Mouse (Mus musculus) ovary, postnatal 14 days (tissue): ENCODE data around the gene Neurog1.

Source experiments
- DNase-seq: peaks from one replicate; pipeline ENCODE4 v3.0.0; 2022; ENCODE audit warnings: low spot score

Gene Neurog1

GRCm38 (mm10) chr13:56258196-56259020 lies 6.4 kb upstream of the Neurog1 start:
- no peak for DNase-seq

GRCm38 (mm10) chr13:56257469-56258153 lies 5.6 kb upstream of the Neurog1 start:
- no peak for DNase-seq

DNA sequence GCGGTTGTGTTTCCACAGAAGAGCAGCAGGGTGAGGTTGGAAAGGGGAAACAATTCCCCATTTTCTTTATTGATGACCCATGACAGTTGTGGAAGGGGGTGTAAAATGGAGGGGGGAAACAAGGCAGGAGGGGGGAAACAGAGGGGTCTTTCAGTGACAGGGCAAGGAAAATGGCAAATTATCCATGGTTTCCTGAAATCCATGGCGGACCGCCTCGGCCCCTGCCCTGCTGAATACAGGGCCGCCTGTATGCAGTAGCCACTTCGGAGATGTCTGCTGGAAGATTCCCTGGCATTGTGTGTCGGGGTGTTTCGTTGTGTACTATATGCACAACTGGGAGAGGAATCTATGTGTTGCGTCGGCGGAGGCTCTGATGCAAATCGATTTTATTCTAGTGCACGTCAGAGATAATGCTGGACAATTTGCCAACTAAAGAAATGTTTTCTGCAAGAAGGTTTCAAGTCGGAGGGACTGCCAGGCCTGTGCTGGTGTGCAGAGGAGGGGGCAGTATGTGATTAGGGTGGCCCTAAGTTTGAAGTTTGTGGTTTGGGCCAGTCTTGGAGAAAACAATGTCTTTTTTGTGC lies 4.8 kb upstream of the Neurog1 start:
- DNase-seq, result no peak

- no peak for DNase-seq
These were observed 1.4 kb upstream of the Neurog1 start for GRCm38 (mm10) chr13:56253379-56253778.

GRCm38 (mm10) chr13:56252783-56253182 lies 820 bp upstream of the Neurog1 start:
- no peak for DNase-seq

- DNase-seq, result no peak
These were observed 613 bp downstream of the Neurog1 start for GRCm38 (mm10) chr13:56251176-56251923.

DNA sequence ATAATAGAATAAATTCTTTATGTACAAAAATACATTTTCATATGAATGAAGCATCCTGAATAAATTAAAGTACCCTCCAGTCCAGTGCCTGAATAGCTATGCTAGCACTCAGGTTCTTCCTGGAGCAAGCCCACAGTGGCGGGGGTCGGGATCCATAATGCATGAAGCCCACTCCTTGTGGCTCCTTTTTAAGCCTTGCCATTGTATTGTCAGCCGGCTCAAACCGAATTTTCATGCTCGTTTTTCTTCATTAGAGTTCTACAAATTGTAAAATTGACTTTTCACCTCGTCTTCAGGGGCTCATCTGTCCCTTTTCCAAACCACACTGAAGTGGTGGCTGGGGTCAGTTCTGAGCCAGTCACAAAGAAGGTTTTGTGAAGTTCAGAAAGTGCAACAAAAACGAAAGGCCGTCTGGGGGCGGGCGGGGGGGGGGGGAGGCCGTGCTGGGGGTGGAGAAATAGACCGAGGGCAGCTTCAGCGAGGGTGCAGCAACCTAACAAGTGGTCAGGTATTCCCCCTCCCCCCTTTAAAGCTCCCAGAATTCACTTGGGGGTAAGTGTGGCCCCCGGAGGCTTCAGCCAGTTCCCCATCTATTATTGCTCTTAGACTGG lies 1.3 kb downstream of the Neurog1 start:
- DNase-seq, result no peak

DNA sequence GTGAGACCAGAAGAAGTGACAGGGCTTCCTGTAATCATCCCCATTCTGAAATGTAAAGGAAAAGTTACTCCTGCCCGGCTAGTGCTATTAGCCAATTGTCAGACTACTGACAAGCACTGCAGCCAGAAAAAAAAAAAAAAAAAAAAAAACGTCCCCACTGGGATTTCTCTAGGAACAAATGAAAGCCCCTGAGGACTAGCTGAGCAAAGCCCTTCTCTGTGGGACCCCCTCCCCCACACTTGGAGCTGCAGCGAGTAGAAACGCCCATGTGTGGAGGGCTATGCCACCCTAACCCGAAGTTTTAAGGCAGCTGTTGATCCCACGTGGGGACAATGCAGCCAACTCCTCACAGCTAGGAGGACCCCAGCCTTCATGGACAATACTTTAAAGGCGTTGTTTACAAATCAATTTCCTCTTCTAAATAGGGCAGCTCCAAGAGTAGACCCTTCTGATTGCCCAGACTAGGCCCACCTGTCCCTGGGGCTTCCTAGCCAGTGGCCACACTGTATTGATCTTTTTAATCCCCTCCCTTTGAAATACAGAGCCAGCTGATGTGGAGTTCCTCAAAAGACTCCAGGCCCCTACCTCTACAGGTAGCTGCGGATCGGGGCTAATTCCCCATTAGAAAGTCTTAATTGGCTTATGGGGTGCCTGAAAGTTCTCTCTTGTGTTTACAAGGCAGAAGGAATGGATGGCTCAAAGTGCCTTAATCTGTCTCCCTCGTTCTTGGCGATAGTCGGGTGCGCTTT lies 2.2 kb downstream of the Neurog1 start:
- no peak for DNase-seq

GRCm38 (mm10) chr13:56243104-56243503 lies 8.9 kb downstream of the Neurog1 start:
- DNase-seq, result no peak

- DNase-seq, result no peak
These were observed 11.8 kb downstream of the Neurog1 start for GRCm38 (mm10) chr13:56240012-56240770.

GRCm38 (mm10) chr13:56237905-56238304 lies 14.1 kb downstream of the Neurog1 start:
- DNase-seq, result no peak

- DNase-seq, result no peak
These were observed 15.8 kb downstream of the Neurog1 start for GRCm38 (mm10) chr13:56236194-56236593.

- DNase-seq, result no peak
These were observed 23.2 kb downstream of the Neurog1 start for GRCm38 (mm10) chr13:56228790-56229189.

- no peak for DNase-seq
These were observed 25.6 kb downstream of the Neurog1 start for GRCm38 (mm10) chr13:56226175-56226954.

DNA sequence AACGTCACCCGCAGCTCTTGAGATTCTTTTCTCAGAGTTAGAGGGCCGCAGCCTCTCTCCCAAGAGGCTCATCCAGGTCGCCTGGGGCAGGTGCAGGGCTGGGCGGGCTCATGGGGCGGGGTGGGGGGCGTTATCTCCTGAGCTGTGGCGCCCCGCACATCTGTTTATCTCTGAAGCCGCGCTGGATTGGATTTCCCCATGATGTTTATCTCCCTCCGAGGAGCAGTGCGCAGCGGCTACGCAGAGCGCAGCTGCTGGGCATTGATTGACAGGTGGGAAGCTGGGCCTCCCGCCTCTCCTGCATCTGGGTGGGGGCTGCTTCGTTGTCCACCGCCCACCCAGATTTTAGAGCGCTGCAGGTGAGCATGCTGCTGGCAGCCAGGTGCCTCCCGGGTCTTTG lies 28.3 kb downstream of the Neurog1 start:
- no peak for DNase-seq

- no peak for DNase-seq
These were observed 29.1 kb downstream of the Neurog1 start for GRCm38 (mm10) chr13:56222849-56223246.

DNA sequence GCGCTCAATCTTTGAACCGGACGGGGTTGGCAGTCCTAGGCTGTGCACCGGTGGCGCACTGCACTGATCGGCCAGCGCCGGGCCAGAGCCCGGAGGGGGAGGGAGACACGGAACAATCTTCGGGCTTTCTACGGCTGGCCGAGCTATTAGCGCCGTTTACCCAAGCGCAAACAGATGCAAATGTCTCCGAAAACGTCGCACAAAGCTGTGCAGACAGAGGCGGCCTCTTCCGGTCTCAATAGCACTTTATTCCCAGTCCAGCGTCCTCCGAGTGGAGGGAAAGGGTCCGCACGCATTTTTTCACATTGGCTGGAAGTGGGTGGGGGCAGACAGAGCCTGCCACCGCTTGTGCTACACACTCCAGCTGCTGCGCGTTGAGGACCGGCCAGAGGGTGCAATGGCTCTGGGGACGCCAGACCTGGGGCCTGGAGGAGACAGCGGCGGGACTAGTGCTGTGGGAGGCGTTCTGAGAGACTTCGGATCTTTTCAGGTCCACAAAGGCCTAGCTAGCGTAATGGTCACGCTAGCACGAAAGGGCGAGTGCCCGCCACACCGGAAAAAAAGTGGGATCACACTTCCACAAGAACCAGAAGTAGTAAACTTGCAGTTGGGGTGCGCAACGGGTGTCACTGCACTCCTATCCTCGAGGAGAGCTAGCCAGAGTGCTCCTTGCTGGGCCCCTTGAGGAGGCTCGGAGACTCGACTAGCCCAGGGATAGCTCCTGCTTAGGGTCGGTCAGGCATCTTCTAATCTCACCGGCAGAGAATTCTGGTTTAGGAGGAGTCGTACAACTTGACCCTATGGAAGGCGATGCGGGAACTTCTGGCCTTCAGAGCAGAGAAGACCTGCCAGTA lies 29.7 kb downstream of the Neurog1 start:
- DNase-seq, result peak; percentile 16

GRCm38 (mm10) chr13:56221129-56221910 lies 30.6 kb downstream of the Neurog1 start:
- DNase-seq, result no peak
